Mouse (Mus musculus): ENCODE data around the gene Rere. TPM values are rescaled to one million over a fixed set of nuclear protein-coding genes. Genes with fewer than 3 reads are reported as not detected.

Gene Rere
- polyA plus RNA-seq, 1 experiment from 2014 or later = 37.7 TPM

DNA sequence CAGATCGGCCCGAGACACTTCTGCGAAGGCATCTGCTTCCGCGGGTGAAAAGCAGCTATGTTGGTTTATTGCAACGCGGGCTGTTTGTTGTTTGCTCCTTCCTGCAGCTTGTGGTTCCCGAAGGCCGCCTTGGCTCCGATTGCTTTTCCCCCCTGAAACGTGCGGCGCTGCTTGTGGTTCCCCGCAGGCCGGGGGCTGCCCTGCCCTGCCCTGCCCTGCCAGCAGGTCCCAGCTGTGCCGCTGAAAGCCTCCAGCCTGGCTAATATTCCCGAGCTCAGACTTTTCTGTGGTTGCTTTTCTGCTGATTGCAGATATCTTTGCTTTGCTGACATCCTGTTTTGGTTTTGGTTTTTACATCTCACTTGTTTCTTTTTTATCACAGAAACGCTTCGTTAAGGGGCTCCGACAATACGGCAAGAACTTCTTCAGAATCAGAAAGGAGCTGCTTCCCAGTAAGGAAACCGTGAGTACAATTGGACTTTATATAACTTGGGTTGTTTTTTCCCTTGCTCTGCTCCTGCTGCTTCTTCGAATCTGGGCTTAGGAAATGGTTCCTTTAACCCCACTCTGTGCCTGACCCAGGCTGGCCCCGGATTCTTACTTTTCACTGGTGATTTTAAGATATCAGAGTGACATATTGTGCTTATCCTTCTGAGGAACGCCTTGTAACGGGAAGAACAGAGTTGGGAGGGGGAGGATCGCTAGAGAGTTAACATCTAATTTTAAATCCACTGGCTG is 288.6 kb downstream of the Rere start:
- Histone ChIP-seq H3K27ac (peak overlapping the region; percentile 90), H3K9ac (peak overlapping the region; percentile 92), H3K9me3 (no peaks in the 10 kb centered on the region), H3K36me3 (peaks cover 16% of the 10 kb centered on the region), H3K4me2 (replicated peaks) (peak overlapping the region; percentile 92), H3K4me3 (peak overlapping the region; percentile 80), H3K4me1 (peaks cover 28% of the 10 kb centered on the region), H3K27me3 (no peaks in the 10 kb centered on the region)
- no peak for ATAC-seq (ENCODE audit: insufficient number of reproducible peaks, insufficient read depth, low FRiP score, low TSS enrichment)
- 2% methylated on average over 27 of the region's 27 CpGs for WGBS

GRCm38 (mm10) chr4:150570793-150571192 is 289.3 kb downstream of the Rere start:
- Histone ChIP-seq H3K9ac (no peak overlapping the region), H3K9me3 (no peaks in the 10 kb centered on the region), H3K4me2 (replicated peaks) (peak overlapping the region; percentile 92), H3K4me3 (peak overlapping the region; percentile 80; the same call in 1 of the 2 replicates), H3K27ac (no peak overlapping the region), H3K36me3 (peaks cover 16% of the 10 kb centered on the region), H3K4me1 (peaks cover 28% of the 10 kb centered on the region), H3K27me3 (no peaks in the 10 kb centered on the region)
- 46% methylated on average over 2 of the region's 2 CpGs for WGBS
- no peak for ATAC-seq (ENCODE audit: insufficient number of reproducible peaks, insufficient read depth, low FRiP score, low TSS enrichment)

GRCm38 (mm10) chr4:150572104-150572691 is 290.8 kb downstream of the Rere start:
- Histone ChIP-seq H3K9me3 (no peaks in the 10 kb centered on the region), H3K9ac (no peak overlapping the region), H3K36me3 (peaks cover 13% of the 10 kb centered on the region; the same call in 1 of the 2 replicates), H3K27me3 (no peaks in the 10 kb centered on the region), H3K4me3 (no peak overlapping the region), H3K27ac (no peak overlapping the region), H3K4me2 (replicated peaks) (no peak overlapping the region), H3K4me1 (peaks cover 27% of the 10 kb centered on the region)
- no peak for ATAC-seq (ENCODE audit: insufficient number of reproducible peaks, insufficient read depth, low FRiP score, low TSS enrichment)
- 65% methylated on average over 7 of the region's 7 CpGs for WGBS

DNA sequence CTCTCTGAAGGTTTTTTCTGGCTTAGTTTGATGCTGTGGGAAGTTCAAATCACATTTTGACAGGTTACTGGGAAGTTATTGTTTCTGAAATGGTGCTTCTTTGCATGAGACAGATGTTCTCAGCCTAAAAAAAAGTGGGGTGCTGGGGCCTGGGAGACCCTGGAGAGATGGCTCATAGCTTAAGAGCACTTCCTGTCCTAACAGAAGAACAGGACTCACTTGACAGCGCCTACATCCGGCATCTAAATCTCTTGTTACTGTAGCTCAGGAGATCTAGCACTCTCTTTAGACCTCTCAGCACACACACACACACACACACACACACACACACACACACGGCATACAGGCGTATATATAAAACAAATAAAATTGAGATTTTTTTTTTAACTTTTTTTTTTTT is 291.5 kb downstream of the Rere start:
- ATAC-seq (ENCODE audit: insufficient number of reproducible peaks, insufficient read depth, low FRiP score, low TSS enrichment) = no peak
- Histone ChIP-seq H3K9me3 (no peaks in the 10 kb centered on the region), H3K4me3 (no peak overlapping the region), H3K4me2 (replicated peaks) (no peak overlapping the region), H3K27ac (no peak overlapping the region), H3K36me3 (peaks cover 13% of the 10 kb centered on the region; the same call in 1 of the 2 replicates), H3K27me3 (no peaks in the 10 kb centered on the region), H3K9ac (no peak overlapping the region), H3K4me1 (peaks cover 28% of the 10 kb centered on the region)
- WGBS = 85% methylated on average over 4 of the region's 4 CpGs

DNA sequence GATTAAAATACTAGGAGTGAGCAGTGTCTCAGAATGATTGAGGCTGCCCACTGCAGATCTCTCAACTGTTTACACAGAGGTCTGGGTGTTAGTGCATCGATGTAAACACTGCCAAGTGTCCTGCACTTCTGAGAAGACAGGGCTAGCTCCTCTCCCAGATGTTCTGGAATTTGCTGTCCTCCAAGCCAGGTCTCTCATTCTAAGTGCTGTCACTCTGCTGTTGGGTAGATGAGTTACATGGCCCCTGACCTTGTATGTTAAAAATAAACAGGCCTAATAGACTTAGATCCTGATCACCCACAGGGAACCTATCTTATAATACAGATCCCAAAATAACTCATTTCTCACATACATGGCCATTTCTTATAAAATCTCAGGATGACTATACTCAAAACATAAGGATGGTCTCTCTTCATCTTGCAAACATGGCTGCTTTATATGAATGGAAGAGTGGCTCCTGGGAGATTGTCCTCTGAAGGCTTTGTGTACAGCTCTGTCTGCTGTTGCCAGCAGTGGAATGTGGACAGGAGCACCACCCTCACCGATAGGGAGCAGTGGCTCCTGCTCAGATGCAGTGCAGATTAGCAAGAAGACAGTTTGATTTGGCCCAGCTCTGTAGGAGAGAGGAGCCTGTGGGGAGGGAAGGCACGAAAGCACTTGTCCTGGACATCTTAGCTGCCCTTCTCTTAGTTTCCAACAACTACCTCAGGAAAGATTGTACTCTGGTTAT is 294.1 kb downstream of the Rere start:
- no peaks in the 10 kb centered on the region for H3K27me3 ChIP-seq
- peaks cover 19% of the 10 kb centered on the region for H3K4me1 ChIP-seq
- no peak for ATAC-seq (ENCODE audit: insufficient number of reproducible peaks, insufficient read depth, low FRiP score, low TSS enrichment)
- WGBS = 80% methylated on average over 3 of the region's 3 CpGs
- no peak overlapping the region for H3K9ac ChIP-seq
- H3K4me2 ChIP-seq (replicated peaks) = no peak overlapping the region
- H3K4me3 ChIP-seq = no peak overlapping the region
- H3K9me3 ChIP-seq = no peaks in the 10 kb centered on the region
- no peak overlapping the region for H3K27ac ChIP-seq
- peaks cover 13% of the 10 kb centered on the region; the same call in 1 of the 2 replicates for H3K36me3 ChIP-seq

- H3K9ac ChIP-seq = no peak overlapping the region
- peaks cover 13% of the 10 kb centered on the region; the same call in 1 of the 2 replicates for H3K36me3 ChIP-seq
- H3K4me1 ChIP-seq = peaks cover 14% of the 10 kb centered on the region; the same call in 1 of the 2 replicates
- no peak overlapping the region for H3K27ac ChIP-seq
- ATAC-seq (ENCODE audit: insufficient number of reproducible peaks, insufficient read depth, low FRiP score, low TSS enrichment) = no peak
- H3K9me3 ChIP-seq = no peaks in the 10 kb centered on the region; the same call in 1 of the 2 replicates
- H3K4me2 ChIP-seq (replicated peaks) = no peak overlapping the region
- no peak overlapping the region for H3K4me3 ChIP-seq
- 76% methylated on average over 3 of the region's 3 CpGs for WGBS
- no peaks in the 10 kb centered on the region for H3K27me3 ChIP-seq
These were observed 294.9 kb downstream of the Rere start for GRCm38 (mm10) chr4:150576339-150576738.

DNA sequence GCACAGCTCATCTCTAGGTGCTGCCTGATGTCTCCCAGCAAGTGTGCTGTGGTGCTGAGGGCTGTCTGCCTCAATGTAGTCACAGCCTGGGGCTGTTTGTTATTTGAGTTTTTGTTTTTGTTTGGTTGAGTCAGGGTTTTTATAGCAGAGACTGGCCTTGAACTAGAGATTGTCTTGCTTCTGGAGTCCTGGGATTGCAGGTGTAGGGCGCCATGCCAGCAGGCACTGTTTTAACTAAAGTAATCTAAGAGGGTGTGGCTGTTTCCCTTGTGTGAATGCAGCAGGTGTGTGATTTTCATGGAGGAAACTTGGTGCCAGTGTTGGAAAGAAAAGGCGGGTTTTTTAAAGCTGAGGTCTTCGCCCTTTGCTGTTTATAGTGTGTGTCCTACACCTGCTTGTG is 296.6 kb downstream of the Rere start:
- Histone ChIP-seq H3K4me1 (peaks cover 22% of the 10 kb centered on the region), H3K9me3 (no peaks in the 10 kb centered on the region; the same call in 1 of the 2 replicates), H3K27ac (no peak overlapping the region), H3K36me3 (0 out of 2 replicates have a peak, but pooled peaks cover 4% of the 10 kb centered on the region), H3K27me3 (no peaks in the 10 kb centered on the region), H3K4me3 (no peak overlapping the region), H3K9ac (no peak overlapping the region), H3K4me2 (replicated peaks) (no peak overlapping the region)
- WGBS = 95% methylated on average over 3 of the region's 3 CpGs
- ATAC-seq (ENCODE audit: insufficient number of reproducible peaks, insufficient read depth, low FRiP score, low TSS enrichment) = no peak

- Histone ChIP-seq H3K4me2 (replicated peaks) (no peak overlapping the region), H3K4me1 (peaks cover 42% of the 10 kb centered on the region), H3K27ac (0 out of 2 replicates have a peak overlapping the region, but pooled peaks have one; percentile 43), H3K27me3 (no peaks in the 10 kb centered on the region), H3K9me3 (no peaks in the 10 kb centered on the region; the same call in 1 of the 2 replicates), H3K9ac (no peak overlapping the region), H3K4me3 (no peak overlapping the region), H3K36me3 (no peaks in the 10 kb centered on the region)
- ATAC-seq (ENCODE audit: insufficient number of reproducible peaks, insufficient read depth, low FRiP score, low TSS enrichment) = no peak
- 80% methylated on average over 10 of the region's 10 CpGs for WGBS
These were observed 300.7 kb downstream of the Rere start for GRCm38 (mm10) chr4:150581931-150582723.

GRCm38 (mm10) chr4:150582966-150583776 is 301.7 kb downstream of the Rere start:
- H3K4me2 ChIP-seq (replicated peaks) = no peak overlapping the region
- no peaks in the 10 kb centered on the region for H3K36me3 ChIP-seq
- peak overlapping the region; percentile 82 for H3K27ac ChIP-seq
- peak; percentile 68; the same call in 1 of the 2 replicates for ATAC-seq (ENCODE audit: insufficient number of reproducible peaks, insufficient read depth, low FRiP score, low TSS enrichment)
- H3K4me1 ChIP-seq = peaks cover 46% of the 10 kb centered on the region
- no peak overlapping the region for H3K9ac ChIP-seq
- H3K4me3 ChIP-seq = no peak overlapping the region
- no peaks in the 10 kb centered on the region for H3K27me3 ChIP-seq
- WGBS = 27% methylated on average over 13 of the region's 13 CpGs
- no peaks in the 10 kb centered on the region; the same call in 1 of the 2 replicates for H3K9me3 ChIP-seq

- H3K4me3 ChIP-seq = no peak overlapping the region
- H3K27ac ChIP-seq = peak overlapping the region; percentile 82
- H3K4me1 ChIP-seq = peaks cover 46% of the 10 kb centered on the region
- H3K9ac ChIP-seq = no peak overlapping the region
- no peaks in the 10 kb centered on the region for H3K27me3 ChIP-seq
- no peak overlapping the region for H3K4me2 ChIP-seq (replicated peaks)
- no peak for ATAC-seq (ENCODE audit: insufficient number of reproducible peaks, insufficient read depth, low FRiP score, low TSS enrichment)
- WGBS = 50% methylated on average over 3 of the region's 3 CpGs
- no peaks in the 10 kb centered on the region for H3K36me3 ChIP-seq
- no peaks in the 10 kb centered on the region; the same call in 1 of the 2 replicates for H3K9me3 ChIP-seq
These were observed 302.3 kb downstream of the Rere start for GRCm38 (mm10) chr4:150583777-150584135.

All from embryonic facial prominence, embryonic 12.5 days (tissue).